Mouse (Mus musculus) kidney, embryonic 14.5 days (tissue): ENCODE results near the gene Nr3c2. TPM values are rescaled to one million over a fixed set of nuclear protein-coding genes. Genes with fewer than 3 reads are reported as not detected.

Experiments
- ATAC-seq: fragments of 200-750 bp; cut with Nextera tagmentation; 2 replicates; pipeline ENCODE4 v1.8.0; 2017; ENCODE audit warnings: moderate number of reproducible peaks, mild to moderate bottlenecking, moderate TSS enrichment, moderate library complexity; ENCODE audit not compliant: low FRiP score, low TSS enrichment
- H3K27ac ChIP-seq: fragments of 300-500 bp; sonication (generic); 2 replicates; pipeline ENCODE4 v1.5.1; 2014; ENCODE audit warnings: low read depth, mild to moderate bottlenecking, low read length, moderate library complexity, mixed read lengths
- H3K27me3 ChIP-seq: fragments of 300-500 bp; sonication (generic); 2 replicates; pipeline ENCODE4 v1.6.1; 2014; ENCODE audit warnings: mild to moderate bottlenecking, low read length; ENCODE audit not compliant: control insufficient read depth, insufficient read depth
- H3K36me3 ChIP-seq: fragments of 300-500 bp; sonication (generic); 2 replicates; pipeline ENCODE4 v1.6.1; 2014; ENCODE audit warnings: low read length, mixed read lengths; ENCODE audit not compliant: control insufficient read depth, insufficient read depth
- H3K4me1 ChIP-seq: fragments of 300-500 bp; sonication (generic); 2 replicates; pipeline ENCODE4 v1.6.1; 2014; ENCODE audit warnings: low read length, mixed read lengths; ENCODE audit not compliant: control insufficient read depth, insufficient read depth
- H3K4me2 ChIP-seq: fragments of 300-500 bp; sonication (generic); replicated peaks from 2 replicates; pipeline ENCODE4 v1.6.1; 2014; ENCODE audit warnings: low read depth, mild to moderate bottlenecking, low read length
- H3K4me3 ChIP-seq: fragments of 300-500 bp; sonication (generic); 2 replicates; pipeline ENCODE4 v1.5.1; 2014; ENCODE audit warnings: mild to moderate bottlenecking, low read length
- H3K9ac ChIP-seq: fragments of 300-500 bp; sonication (generic); 2 replicates; pipeline ENCODE4 v1.6.1; 2014; ENCODE audit warnings: low read depth, mild to moderate bottlenecking, low read length, moderate library complexity
- H3K9me3 ChIP-seq: fragments of 300-500 bp; sonication (generic); 2 replicates; pipeline ENCODE4 v1.6.1; 2016; ENCODE audit warnings: low read length; ENCODE audit not compliant: control insufficient read depth
- WGBS: fragments of 180-500 bp; shearing (Covaris S2); extraction: QIAGEN DNeasy Blood & Tissue Kit; methylation state at CpG from one replicate; pipeline ENCODE4 v1.1.7; 2014; 5-methylcytosine and 5-hydroxymethylcytosine counted together
- polyA plus RNA-seq: library from polyadenylated mRNA; unstranded; fragments of >200 nt; fragmentation: Nextera tagmentation; extraction: Ambion mirVana; gene quantifications from 2 replicates; pipeline ENCODE4 v1.2.1, GENCODE M21; 2014

Nr3c2 gene
- polyA plus RNA-seq, 1 experiment from 2014 or later: 1.4 TPM

DNA sequence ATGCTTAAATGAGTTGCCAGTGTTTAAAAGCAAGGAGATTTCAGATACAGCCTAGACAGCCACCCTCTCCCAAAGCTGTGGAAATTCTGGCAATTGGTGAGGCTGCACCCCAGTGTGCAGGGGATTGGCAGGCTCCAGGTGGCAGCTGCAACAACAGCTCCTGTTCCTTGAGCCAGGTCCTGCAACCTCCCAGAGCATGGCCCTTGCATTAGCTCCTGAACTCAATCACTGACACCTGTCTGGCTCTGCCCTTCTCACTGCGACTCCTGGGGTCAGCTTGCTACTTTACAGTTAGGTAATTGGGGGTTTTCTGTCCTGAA is 222.3 kb downstream of the Nr3c2 start:
- no peak for ATAC-seq
- H3K4me2 ChIP-seq: no peak overlapping the region
- no peak overlapping the region for H3K9ac ChIP-seq
- 18% methylated on average over 1 of the region's 1 CpGs for WGBS
- no peaks in the 10 kb centered on the region for H3K9me3 ChIP-seq
- peak overlapping the region; percentile 3; the same call in 1 of the 2 replicates for H3K27ac ChIP-seq
- H3K27me3 ChIP-seq: no peaks in the 10 kb centered on the region
- H3K4me3 ChIP-seq: no peak overlapping the region
- H3K4me1 ChIP-seq: no peaks in the 10 kb centered on the region
- no peaks in the 10 kb centered on the region for H3K36me3 ChIP-seq

- Histone ChIP-seq H3K27ac (no peak overlapping the region), H3K36me3 (no peaks in the 10 kb centered on the region), H3K4me3 (no peak overlapping the region), H3K9ac (no peak overlapping the region), H3K27me3 (no peaks in the 10 kb centered on the region), H3K9me3 (no peaks in the 10 kb centered on the region), H3K4me2 (no peak overlapping the region), H3K4me1 (no peaks in the 10 kb centered on the region)
- 82% methylated on average over 5 of the region's 5 CpGs for WGBS
- no peak for ATAC-seq
Observed at GRCm38 (mm10) chr8:77122300-77122699, 223.1 kb downstream of the Nr3c2 start.

GRCm38 (mm10) chr8:77125777-77126176 is 226.5 kb downstream of the Nr3c2 start:
- H3K27me3 ChIP-seq: no peaks in the 10 kb centered on the region
- H3K27ac ChIP-seq: no peak overlapping the region
- H3K4me3 ChIP-seq: no peak overlapping the region
- no peaks in the 10 kb centered on the region for H3K36me3 ChIP-seq
- H3K4me1 ChIP-seq: no peaks in the 10 kb centered on the region
- 89% methylated on average over 7 of the region's 7 CpGs for WGBS
- no peak overlapping the region for H3K4me2 ChIP-seq
- no peak for ATAC-seq
- no peak overlapping the region for H3K9ac ChIP-seq
- H3K9me3 ChIP-seq: no peaks in the 10 kb centered on the region

- Histone ChIP-seq H3K36me3 (no peaks in the 10 kb centered on the region), H3K9me3 (no peaks in the 10 kb centered on the region), H3K27me3 (no peaks in the 10 kb centered on the region), H3K4me2 (no peak overlapping the region), H3K4me3 (no peak overlapping the region), H3K27ac (no peak overlapping the region), H3K9ac (no peak overlapping the region), H3K4me1 (0 out of 2 replicates have a peak, but pooled peaks cover under 1% of the 10 kb centered on the region)
- no peak for ATAC-seq
- 82% methylated on average over 4 of the region's 4 CpGs for WGBS
Observed at GRCm38 (mm10) chr8:77128006-77128405, 228.8 kb downstream of the Nr3c2 start.

DNA sequence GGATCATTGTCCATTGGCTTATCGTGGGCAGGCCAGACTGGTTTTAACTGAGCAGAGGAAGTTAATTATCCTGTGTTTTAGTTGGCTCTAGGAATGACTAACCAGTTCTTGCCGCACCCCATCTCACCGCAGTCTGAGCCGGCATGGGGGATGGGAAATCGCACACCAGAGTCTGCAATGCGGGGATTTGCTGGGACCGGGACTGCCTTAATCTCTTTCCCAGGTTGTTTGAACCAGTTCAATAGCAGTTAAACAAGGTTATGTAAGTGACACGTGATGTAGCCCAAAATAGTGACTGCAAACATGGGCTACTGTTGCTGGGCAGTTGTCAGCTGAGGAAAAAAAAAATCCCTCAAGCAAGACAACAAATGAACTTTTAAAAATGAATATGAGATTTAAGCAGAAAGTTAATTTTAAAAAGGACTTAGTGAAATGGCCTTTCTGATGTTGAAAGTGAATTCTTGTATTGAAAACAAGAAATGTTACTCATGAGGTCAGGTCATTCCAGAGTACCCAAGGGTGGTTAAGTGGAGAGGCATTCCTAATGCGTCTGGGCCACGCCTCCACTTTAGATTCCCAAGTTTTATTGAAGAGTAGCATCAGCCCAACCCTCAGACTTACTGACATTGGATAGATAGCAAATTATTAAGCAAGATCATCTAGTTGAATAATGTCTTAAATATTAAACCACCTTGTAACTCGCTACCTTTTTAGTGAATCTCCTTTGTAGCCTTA is 233.8 kb downstream of the Nr3c2 start:
- H3K9ac ChIP-seq: no peak overlapping the region
- H3K4me3 ChIP-seq: no peak overlapping the region
- H3K27me3 ChIP-seq: no peaks in the 10 kb centered on the region
- H3K4me2 ChIP-seq: no peak overlapping the region
- ATAC-seq: peak; percentile 84
- 39% methylated on average over 11 of the region's 11 CpGs for WGBS
- H3K27ac ChIP-seq: no peak overlapping the region
- H3K36me3 ChIP-seq: no peaks in the 10 kb centered on the region
- H3K9me3 ChIP-seq: 0 out of 2 replicates have a peak, but pooled peaks cover 3% of the 10 kb centered on the region
- H3K4me1 ChIP-seq: 0 out of 2 replicates have a peak, but pooled peaks cover 7% of the 10 kb centered on the region

GRCm38 (mm10) chr8:77133797-77134385 is 234.6 kb downstream of the Nr3c2 start:
- ATAC-seq: peak; percentile 91
- Histone ChIP-seq H3K9ac (no peak overlapping the region), H3K27me3 (no peaks in the 10 kb centered on the region), H3K9me3 (0 out of 2 replicates have a peak, but pooled peaks cover 3% of the 10 kb centered on the region), H3K4me3 (no peak overlapping the region), H3K4me2 (no peak overlapping the region), H3K4me1 (0 out of 2 replicates have a peak, but pooled peaks cover 7% of the 10 kb centered on the region), H3K36me3 (no peaks in the 10 kb centered on the region), H3K27ac (0 out of 2 replicates have a peak overlapping the region, but pooled peaks have one; percentile 30)
- 25% methylated on average over 7 of the region's 7 CpGs for WGBS

- Histone ChIP-seq H3K9ac (no peak overlapping the region), H3K9me3 (peaks cover 3% of the 10 kb centered on the region; the same call in 1 of the 2 replicates), H3K36me3 (no peaks in the 10 kb centered on the region), H3K4me2 (no peak overlapping the region), H3K27me3 (no peaks in the 10 kb centered on the region), H3K4me1 (no peaks in the 10 kb centered on the region), H3K27ac (no peak overlapping the region), H3K4me3 (no peak overlapping the region)
- 83% methylated on average over 3 of the region's 3 CpGs for WGBS
- ATAC-seq: no peak
Observed at GRCm38 (mm10) chr8:77145285-77145684, 246.0 kb downstream of the Nr3c2 start.

GRCm38 (mm10) chr8:77154496-77154895 is 255.3 kb downstream of the Nr3c2 start:
- H3K4me3 ChIP-seq: no peak overlapping the region
- no peak for ATAC-seq
- no peaks in the 10 kb centered on the region for H3K9me3 ChIP-seq
- no peak overlapping the region for H3K9ac ChIP-seq
- no peaks in the 10 kb centered on the region for H3K4me1 ChIP-seq
- H3K27ac ChIP-seq: no peak overlapping the region
- no peaks in the 10 kb centered on the region for H3K36me3 ChIP-seq
- WGBS: 50% methylated on average over 3 of the region's 3 CpGs
- H3K27me3 ChIP-seq: no peaks in the 10 kb centered on the region
- H3K4me2 ChIP-seq: no peak overlapping the region

DNA sequence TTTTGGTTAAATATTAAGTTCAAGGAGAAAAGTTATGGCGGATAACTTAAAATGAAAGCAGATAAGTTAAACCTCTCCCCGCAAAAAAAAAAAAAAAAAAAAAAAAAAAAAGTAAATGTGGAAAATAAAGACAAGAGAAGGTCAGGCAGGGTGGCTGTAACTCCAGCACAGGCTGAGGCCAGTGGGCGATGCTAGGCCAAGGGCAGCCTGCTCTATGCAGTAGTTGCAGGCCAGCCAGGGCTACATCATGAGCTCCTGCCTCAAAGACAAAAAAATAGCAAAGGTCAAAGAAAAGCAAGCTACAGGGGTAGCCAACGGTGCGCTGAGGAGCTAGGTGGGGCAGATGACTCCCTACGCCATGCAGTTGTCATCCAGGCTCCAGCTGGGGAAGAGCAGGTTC is 270.1 kb downstream of the Nr3c2 start:
- Histone ChIP-seq H3K9ac (no peak overlapping the region), H3K36me3 (no peaks in the 10 kb centered on the region), H3K4me3 (no peak overlapping the region), H3K27me3 (no peaks in the 10 kb centered on the region), H3K4me1 (no peaks in the 10 kb centered on the region), H3K27ac (no peak overlapping the region), H3K4me2 (no peak overlapping the region), H3K9me3 (no peaks in the 10 kb centered on the region)
- 88% methylated on average over 6 of the region's 6 CpGs for WGBS
- ATAC-seq: no peak
